Mouse (Mus musculus) midbrain, embryonic 10.5 days (tissue): ENCODE measurements at regions not wholly inside any gene's neighbourhood (a gene's known extent, or its start where the extent isn't known, plus 50 kb on each side); places are given as distances from the start of the nearest gene placed in this dataset.
A peak's percentile ranks its signal among the peaks of the same experiment; 100 is the strongest.

Source experiments
- DNase-seq: peaks from one replicate; pipeline ENCODE4 v3.0.0-alpha.2; 2017; ENCODE audit warnings: low spot score
- H3K27ac ChIP-seq: fragments of 300-500 bp; sonication (generic); replicated peaks from 2 replicates; pipeline ENCODE4 v1.5.1; 2016; ENCODE audit warnings: mild to moderate bottlenecking
- H3K27me3 ChIP-seq: fragments of 300-500 bp; sonication (generic); 2 replicates; pipeline ENCODE4 v1.6.1; 2016; ENCODE audit warnings: low read depth, mild to moderate bottlenecking; ENCODE audit not compliant: poor library complexity, severe bottlenecking
- H3K36me3 ChIP-seq: fragments of 300-500 bp; sonication (generic); 2 replicates; pipeline ENCODE4 v1.6.1; 2016; ENCODE audit warnings: mild to moderate bottlenecking, moderate library complexity
- H3K4me1 ChIP-seq: fragments of 300-500 bp; sonication (generic); 2 replicates; pipeline ENCODE4 v1.6.1; 2016
- H3K4me3 ChIP-seq: fragments of 300-500 bp; sonication (generic); 2 replicates; pipeline ENCODE4 v1.5.1; 2016; ENCODE audit warnings: mild to moderate bottlenecking, moderate library complexity
- H3K9me3 ChIP-seq: fragments of 300-500 bp; sonication (generic); replicated peaks from 2 replicates; pipeline ENCODE4 v1.6.1; 2016; ENCODE audit warnings: mild to moderate bottlenecking
- WGBS: fragments of 180-500 bp; shearing (Covaris S2); methylation state at CpG from one replicate; pipeline ENCODE4 v1.1.7; 2016; 5-methylcytosine and 5-hydroxymethylcytosine counted together

- no peak for DNase-seq
- Histone ChIP-seq H3K27me3 (no peaks in the 10 kb centered on the region), H3K4me1 (peaks cover 26% of the 10 kb centered on the region), H3K27ac (0 out of 2 replicates have a peak overlapping the region, but pooled peaks have one; percentile 28), H3K36me3 (no peaks in the 10 kb centered on the region), H3K4me3 (no peak overlapping the region), H3K9me3 (no peaks in the 10 kb centered on the region)
- 81% methylated on average over 6 of the region's 6 CpGs for WGBS
Measured at GRCm38 (mm10) chr1:157023462-157023861, 84.0 kb upstream of the Ralgps2 start.

GRCm38 (mm10) chr1:157022456-157023435 lies 83.3 kb upstream of the Ralgps2 start:
- Histone ChIP-seq H3K4me3 (no peak overlapping the region), H3K4me1 (peaks cover 20% of the 10 kb centered on the region), H3K36me3 (no peaks in the 10 kb centered on the region), H3K27ac (0 out of 2 replicates have a peak overlapping the region, but pooled peaks have one; percentile 28), H3K27me3 (no peaks in the 10 kb centered on the region), H3K9me3 (no peaks in the 10 kb centered on the region)
- WGBS, result 82% methylated on average over 12 of the region's 12 CpGs
- no peak for DNase-seq

GRCm38 (mm10) chr1:157019892-157020291 lies 80.5 kb upstream of the Ralgps2 start:
- WGBS, result 79% methylated on average over 7 of the region's 7 CpGs
- no peaks in the 10 kb centered on the region for H3K9me3 ChIP-seq
- no peak overlapping the region for H3K27ac ChIP-seq

GRCm38 (mm10) chr1:157018726-157019125 lies 79.3 kb upstream of the Ralgps2 start:
- Histone ChIP-seq H3K27me3 (no peaks in the 10 kb centered on the region), H3K9me3 (no peaks in the 10 kb centered on the region), H3K4me1 (peaks cover 39% of the 10 kb centered on the region), H3K27ac (no peak overlapping the region), H3K4me3 (no peak overlapping the region), H3K36me3 (no peaks in the 10 kb centered on the region)
- 88% methylated on average over 2 of the region's 2 CpGs for WGBS
- no peak for DNase-seq

More at GRCm38 (mm10) chr1:157019892-157020291, 80.5 kb upstream of the Ralgps2 start:
- DNase-seq, result no peak
- H3K27me3 ChIP-seq, result no peaks in the 10 kb centered on the region
- no peak overlapping the region for H3K4me3 ChIP-seq
- H3K36me3 ChIP-seq, result no peaks in the 10 kb centered on the region
- peaks cover 39% of the 10 kb centered on the region for H3K4me1 ChIP-seq

GRCm38 (mm10) chr1:157017198-157017994 lies 78.0 kb upstream of the Ralgps2 start:
- H3K4me3 ChIP-seq, result no peak overlapping the region
- 80% methylated on average over 13 of the region's 13 CpGs for WGBS
- H3K27me3 ChIP-seq, result no peaks in the 10 kb centered on the region
- DNase-seq, result no peak
- H3K27ac ChIP-seq, result peak overlapping the region; percentile 42
- peaks cover 35% of the 10 kb centered on the region for H3K4me1 ChIP-seq
- no peaks in the 10 kb centered on the region for H3K36me3 ChIP-seq
- H3K9me3 ChIP-seq, result no peaks in the 10 kb centered on the region

- no peak overlapping the region for H3K27ac ChIP-seq
- peak; percentile 25 for DNase-seq
- WGBS, result 46% methylated on average over 8 of the region's 8 CpGs
- H3K4me1 ChIP-seq, result peaks cover 35% of the 10 kb centered on the region
- H3K9me3 ChIP-seq, result no peaks in the 10 kb centered on the region
- no peaks in the 10 kb centered on the region for H3K27me3 ChIP-seq
- H3K4me3 ChIP-seq, result no peak overlapping the region
- H3K36me3 ChIP-seq, result no peaks in the 10 kb centered on the region
Measured at GRCm38 (mm10) chr1:157016625-157017024, 77.2 kb upstream of the Ralgps2 start.

GRCm38 (mm10) chr1:157014532-157015497 lies 75.4 kb upstream of the Ralgps2 start:
- H3K36me3 ChIP-seq, result no peaks in the 10 kb centered on the region
- DNase-seq, result no peak

GRCm38 (mm10) chr1:157013669-157014048 lies 74.2 kb upstream of the Ralgps2 start:
- peaks cover 35% of the 10 kb centered on the region for H3K4me1 ChIP-seq
- no peaks in the 10 kb centered on the region for H3K9me3 ChIP-seq
- no peaks in the 10 kb centered on the region for H3K36me3 ChIP-seq
- no peaks in the 10 kb centered on the region for H3K27me3 ChIP-seq
- no peak overlapping the region for H3K4me3 ChIP-seq
- 70% methylated on average over 7 of the region's 7 CpGs for WGBS
- DNase-seq, result no peak
- peak overlapping the region; percentile 46; the same call in 1 of the 2 replicates for H3K27ac ChIP-seq

More at GRCm38 (mm10) chr1:157014532-157015497, 75.4 kb upstream of the Ralgps2 start:
- 0 out of 2 replicates have a peak overlapping the region, but pooled peaks have one; percentile 58 for H3K27ac ChIP-seq
- WGBS, result 90% methylated on average over 17 of the region's 17 CpGs
- H3K4me1 ChIP-seq, result peaks cover 35% of the 10 kb centered on the region
- H3K4me3 ChIP-seq, result no peak overlapping the region
- no peaks in the 10 kb centered on the region for H3K9me3 ChIP-seq
- no peaks in the 10 kb centered on the region for H3K27me3 ChIP-seq

GRCm38 (mm10) chr1:157012950-157013668 lies 73.7 kb upstream of the Ralgps2 start:
- Histone ChIP-seq H3K9me3 (no peaks in the 10 kb centered on the region), H3K4me3 (no peak overlapping the region), H3K4me1 (peaks cover 35% of the 10 kb centered on the region), H3K27ac (peak overlapping the region; percentile 46; the same call in 1 of the 2 replicates), H3K36me3 (no peaks in the 10 kb centered on the region), H3K27me3 (no peaks in the 10 kb centered on the region)
- no peak for DNase-seq
- 85% methylated on average over 7 of the region's 7 CpGs for WGBS

GRCm38 (mm10) chr1:157011226-157011625 lies 71.8 kb upstream of the Ralgps2 start:
- H3K36me3 ChIP-seq, result no peaks in the 10 kb centered on the region
- 95% methylated on average over 6 of the region's 6 CpGs for WGBS
- no peak overlapping the region for H3K4me3 ChIP-seq
- H3K27me3 ChIP-seq, result no peaks in the 10 kb centered on the region
- H3K4me1 ChIP-seq, result peaks cover 21% of the 10 kb centered on the region
- H3K9me3 ChIP-seq, result no peaks in the 10 kb centered on the region
- no peak overlapping the region for H3K27ac ChIP-seq
- no peak for DNase-seq

- 82% methylated on average over 9 of the region's 9 CpGs for WGBS
- H3K4me1 ChIP-seq, result peaks cover 10% of the 10 kb centered on the region
- no peak for DNase-seq
- H3K9me3 ChIP-seq, result no peaks in the 10 kb centered on the region
- H3K36me3 ChIP-seq, result no peaks in the 10 kb centered on the region
- H3K27me3 ChIP-seq, result no peaks in the 10 kb centered on the region
- H3K27ac ChIP-seq, result no peak overlapping the region
- H3K4me3 ChIP-seq, result no peak overlapping the region
Measured at GRCm38 (mm10) chr1:157009427-157009826, 70.0 kb upstream of the Ralgps2 start.
